Mouse (Mus musculus): Measurements from ENCODE around the gene Ttc25. TPM values are rescaled to one million over a fixed set of nuclear protein-coding genes. Genes with fewer than 3 reads are reported as not detected.
"Not testable (repeated sequence)": the region's sequence is repeated elsewhere in the genome, so short reads cannot be mapped to it uniquely, and the experiment has no call there.

The Ttc25 gene
- polyA plus RNA-seq, 1 experiment from 2014 or later = 2.7 TPM

GRCm38 (mm10) chr11:100534821-100535220 is 10.6 kb upstream of the Ttc25 start:
- H3K27ac ChIP-seq; H3K4me2 ChIP-seq (replicated peaks); ATAC-seq (ENCODE audit: low FRiP score); H3K9ac ChIP-seq; H3K36me3 ChIP-seq; H3K4me1 ChIP-seq; H3K27me3 ChIP-seq; H3K9me3 ChIP-seq (replicated peaks); H3K4me3 ChIP-seq: not testable (repeated sequence)
- 83% methylated on average over 6 of the region's 6 CpGs for WGBS

GRCm38 (mm10) chr11:100535996-100536395 is 9.4 kb upstream of the Ttc25 start:
- Histone ChIP-seq H3K9me3 (replicated peaks) (no peaks in the 10 kb centered on the region), H3K27ac (no peak overlapping the region), H3K4me2 (replicated peaks) (no peak overlapping the region), H3K36me3 (no peaks in the 10 kb centered on the region), H3K9ac (no peak overlapping the region), H3K27me3 (no peaks in the 10 kb centered on the region), H3K4me3 (no peak overlapping the region), H3K4me1 (no peaks in the 10 kb centered on the region)
- no peak for ATAC-seq (ENCODE audit: low FRiP score)
- WGBS = 88% methylated on average over 1 of the region's 1 CpGs

GRCm38 (mm10) chr11:100536466-100536865 is 8.9 kb upstream of the Ttc25 start:
- H3K4me2 ChIP-seq (replicated peaks) = no peak overlapping the region
- H3K9me3 ChIP-seq (replicated peaks) = no peaks in the 10 kb centered on the region
- ATAC-seq (ENCODE audit: low FRiP score) = no peak
- H3K27me3 ChIP-seq = no peaks in the 10 kb centered on the region
- H3K4me3 ChIP-seq = no peak overlapping the region
- H3K27ac ChIP-seq = no peak overlapping the region
- H3K36me3 ChIP-seq = no peaks in the 10 kb centered on the region
- no peaks in the 10 kb centered on the region for H3K4me1 ChIP-seq
- no peak overlapping the region for H3K9ac ChIP-seq

- H3K9ac ChIP-seq = no peak overlapping the region
- no peaks in the 10 kb centered on the region for H3K36me3 ChIP-seq
- no peak for ATAC-seq (ENCODE audit: low FRiP score)
- H3K4me3 ChIP-seq = no peak overlapping the region
- H3K9me3 ChIP-seq (replicated peaks) = no peaks in the 10 kb centered on the region
- H3K27ac ChIP-seq = no peak overlapping the region
- peaks cover 3% of the 10 kb centered on the region; the same call in 1 of the 2 replicates for H3K4me1 ChIP-seq
- H3K4me2 ChIP-seq (replicated peaks) = no peak overlapping the region
- no peaks in the 10 kb centered on the region for H3K27me3 ChIP-seq
- WGBS = 51% methylated on average over 6 of the region's 6 CpGs
Measured at GRCm38 (mm10) chr11:100540966-100541365, 4.4 kb upstream of the Ttc25 start.

GRCm38 (mm10) chr11:100541577-100541976 is 3.8 kb upstream of the Ttc25 start:
- WGBS = 83% methylated on average over 2 of the region's 2 CpGs
- H3K4me1 ChIP-seq = peaks cover 6% of the 10 kb centered on the region; the same call in 1 of the 2 replicates
- no peak overlapping the region for H3K27ac ChIP-seq
- H3K9ac ChIP-seq = no peak overlapping the region
- H3K36me3 ChIP-seq = no peaks in the 10 kb centered on the region
- H3K27me3 ChIP-seq = no peaks in the 10 kb centered on the region
- no peak overlapping the region for H3K4me3 ChIP-seq
- H3K9me3 ChIP-seq (replicated peaks) = no peaks in the 10 kb centered on the region
- ATAC-seq (ENCODE audit: low FRiP score) = no peak
- H3K4me2 ChIP-seq (replicated peaks) = no peak overlapping the region

GRCm38 (mm10) chr11:100545746-100546085 is 309 bp downstream of the Ttc25 start:
- Histone ChIP-seq H3K4me1 (peaks cover 6% of the 10 kb centered on the region; the same call in 1 of the 2 replicates), H3K4me2 (replicated peaks) (peak overlapping the region; percentile 73), H3K9me3 (replicated peaks) (no peaks in the 10 kb centered on the region), H3K27me3 (no peaks in the 10 kb centered on the region), H3K9ac (peak overlapping the region; percentile 54), H3K36me3 (no peaks in the 10 kb centered on the region), H3K27ac (0 out of 2 replicates have a peak overlapping the region, but pooled peaks have one; percentile 37), H3K4me3 (peak overlapping the region; percentile 37)
- 29% methylated on average over 7 of the region's 7 CpGs for WGBS
- ATAC-seq (ENCODE audit: low FRiP score) = 0 out of 2 replicates have a peak, but pooled peaks have one; percentile 43

- Histone ChIP-seq H3K27me3 (no peaks in the 10 kb centered on the region), H3K9me3 (replicated peaks) (no peaks in the 10 kb centered on the region), H3K4me2 (replicated peaks) (no peak overlapping the region), H3K27ac (no peak overlapping the region), H3K36me3 (no peaks in the 10 kb centered on the region), H3K4me3 (no peak overlapping the region), H3K4me1 (peaks cover 6% of the 10 kb centered on the region; the same call in 1 of the 2 replicates), H3K9ac (no peak overlapping the region)
- ATAC-seq (ENCODE audit: low FRiP score) = no peak
- WGBS = 86% methylated on average over 6 of the region's 6 CpGs
Measured at GRCm38 (mm10) chr11:100546955-100547354, 1.5 kb downstream of the Ttc25 start.

- no peak overlapping the region for H3K9ac ChIP-seq
- H3K9me3 ChIP-seq (replicated peaks) = no peaks in the 10 kb centered on the region
- peaks cover 6% of the 10 kb centered on the region; the same call in 1 of the 2 replicates for H3K4me1 ChIP-seq
- no peak overlapping the region for H3K4me3 ChIP-seq
- 84% methylated on average over 6 of the region's 6 CpGs for WGBS
- no peak for ATAC-seq (ENCODE audit: low FRiP score)
- H3K27me3 ChIP-seq = no peaks in the 10 kb centered on the region
- H3K36me3 ChIP-seq = no peaks in the 10 kb centered on the region
- H3K4me2 ChIP-seq (replicated peaks) = no peak overlapping the region
- no peak overlapping the region for H3K27ac ChIP-seq
Measured at GRCm38 (mm10) chr11:100548141-100548540, 2.7 kb downstream of the Ttc25 start.

- Histone ChIP-seq H3K4me2 (replicated peaks) (no peak overlapping the region), H3K9me3 (replicated peaks) (no peaks in the 10 kb centered on the region), H3K4me1 (peaks cover 6% of the 10 kb centered on the region; the same call in 1 of the 2 replicates), H3K27ac (no peak overlapping the region), H3K4me3 (no peak overlapping the region), H3K36me3 (no peaks in the 10 kb centered on the region), H3K9ac (no peak overlapping the region), H3K27me3 (no peaks in the 10 kb centered on the region)
- no peak for ATAC-seq (ENCODE audit: low FRiP score)
- 82% methylated on average over 8 of the region's 8 CpGs for WGBS
Measured at GRCm38 (mm10) chr11:100549466-100549865, 4.1 kb downstream of the Ttc25 start.

GRCm38 (mm10) chr11:100550101-100550500 is 4.7 kb downstream of the Ttc25 start:
- WGBS = 69% methylated on average over 6 of the region's 6 CpGs

GRCm38 (mm10) chr11:100552842-100553241 is 7.4 kb downstream of the Ttc25 start:
- WGBS = 86% methylated on average over 4 of the region's 4 CpGs

More at GRCm38 (mm10) chr11:100550101-100550500, 4.7 kb downstream of the Ttc25 start:
- no peaks in the 10 kb centered on the region for H3K9me3 ChIP-seq (replicated peaks)
- H3K4me2 ChIP-seq (replicated peaks) = no peak overlapping the region
- no peaks in the 10 kb centered on the region for H3K36me3 ChIP-seq
- ATAC-seq (ENCODE audit: low FRiP score) = no peak
- H3K4me1 ChIP-seq = peaks cover 6% of the 10 kb centered on the region; the same call in 1 of the 2 replicates
- H3K9ac ChIP-seq = no peak overlapping the region
- no peak overlapping the region for H3K27ac ChIP-seq
- no peak overlapping the region for H3K4me3 ChIP-seq
- H3K27me3 ChIP-seq = no peaks in the 10 kb centered on the region

GRCm38 (mm10) chr11:100555583-100555982 is 10.2 kb downstream of the Ttc25 start:
- Histone ChIP-seq H3K4me2 (replicated peaks) (peak overlapping the region; percentile 37), H3K27me3 (no peaks in the 10 kb centered on the region), H3K9me3 (replicated peaks) (no peaks in the 10 kb centered on the region), H3K4me3 (no peak overlapping the region), H3K27ac (no peak overlapping the region), H3K4me1 (0 out of 2 replicates have a peak, but pooled peaks cover 3% of the 10 kb centered on the region), H3K9ac (peak overlapping the region; percentile 39; the same call in 1 of the 2 replicates), H3K36me3 (no peaks in the 10 kb centered on the region)
- 22% methylated on average over 11 of the region's 11 CpGs for WGBS
- ATAC-seq (ENCODE audit: low FRiP score) = no peak

More at GRCm38 (mm10) chr11:100552842-100553241, 7.4 kb downstream of the Ttc25 start:
- no peak for ATAC-seq (ENCODE audit: low FRiP score)
- no peak overlapping the region for H3K9ac ChIP-seq
- H3K4me3 ChIP-seq = no peak overlapping the region
- H3K27ac ChIP-seq = no peak overlapping the region
- 0 out of 2 replicates have a peak, but pooled peaks cover 3% of the 10 kb centered on the region for H3K4me1 ChIP-seq
- no peaks in the 10 kb centered on the region for H3K36me3 ChIP-seq
- no peak overlapping the region for H3K4me2 ChIP-seq (replicated peaks)
- no peaks in the 10 kb centered on the region for H3K9me3 ChIP-seq (replicated peaks)
- no peaks in the 10 kb centered on the region for H3K27me3 ChIP-seq

- Histone ChIP-seq H3K9ac (no peak overlapping the region), H3K4me1 (0 out of 2 replicates have a peak, but pooled peaks cover 3% of the 10 kb centered on the region), H3K27ac (no peak overlapping the region), H3K4me3 (no peak overlapping the region), H3K36me3 (no peaks in the 10 kb centered on the region), H3K27me3 (no peaks in the 10 kb centered on the region), H3K4me2 (replicated peaks) (no peak overlapping the region), H3K9me3 (replicated peaks) (no peaks in the 10 kb centered on the region)
- WGBS = 73% methylated on average over 3 of the region's 3 CpGs
- no peak for ATAC-seq (ENCODE audit: low FRiP score)
Measured at GRCm38 (mm10) chr11:100557563-100557962, 12.2 kb downstream of the Ttc25 start.
